In genomic region chr6:125511196-125511595, GRCm38 (mm10) we compare ENCODE assay signal across 32 mouse cellular contexts. TPM values are rescaled to one million over a fixed set of nuclear protein-coding genes. Genes with fewer than 3 reads are reported as not detected.
DNase-seq lines count a peak whose midpoint lies in the region; ATAC-seq lines count a peak whose summit lies in the region.
"Had no signal": no experiment of that assay in that cellular context is flagged by ENCODE, and none has a peak within 500 bp of the region (broad histone marks: within the 10 kb centered on the region; RNA-seq: fewer than 3 reads in every experiment).

No protein-coding gene starts in this region.

- no peak overlapping the region for H3K4me3 ChIP-seq in embryonic facial prominence, embryonic 13.5 days
- H3K4me3 ChIP-seq in embryonic facial prominence, embryonic 10.5 days, result no peak overlapping the region
- H3K4me3 ChIP-seq in embryonic facial prominence, embryonic 14.5 days (ENCODE audit: low read depth, low read length), result no peak overlapping the region
- peak overlapping the region; percentile 84 for H3K4me3 ChIP-seq in megakaryocyte, embryonic 14.5 days (replicated peaks)
- no peak overlapping the region for H3K4me3 ChIP-seq in hindbrain, embryonic 12.5 days
- H3K4me3 ChIP-seq in heart, embryonic 10.5 days, result no peak overlapping the region
- H3K4me3 ChIP-seq: forebrain, embryonic 13.5 days; heart, adult 2 months; intestine, embryonic 15.5 days; limb, embryonic 15.5 days; liver, embryonic 13.5 days; neural tube, embryonic 13.5 days had no signal

- whole genome bisulfite sequencing in embryonic facial prominence, embryonic 13.5 days, result 70% methylated on average over 7 of the region's 7 CpGs
- WGBS in embryonic facial prominence, embryonic 10.5 days, result 83% methylated on average over 7 of the region's 7 CpGs
- 65% methylated on average over 7 of the region's 7 CpGs for WGBS in embryonic facial prominence, embryonic 14.5 days
- WGBS in hindbrain, embryonic 12.5 days, result 83% methylated on average over 7 of the region's 7 CpGs
- 77% methylated on average over 7 of the region's 7 CpGs for WGBS in heart, embryonic 10.5 days

- peaks cover 27% of the 10 kb centered on the region for H3K4me1 ChIP-seq in embryonic facial prominence, embryonic 13.5 days
- H3K4me1 ChIP-seq in embryonic facial prominence, embryonic 10.5 days, result peaks cover 3% of the 10 kb centered on the region; the same call in 1 of the 2 replicates
- peaks cover 10% of the 10 kb centered on the region for H3K4me1 ChIP-seq in embryonic facial prominence, embryonic 14.5 days (ENCODE audit: control insufficient read depth, insufficient read depth, low read length)
- H3K4me1 ChIP-seq in megakaryocyte, embryonic 14.5 days, result peaks cover 92% of the 10 kb centered on the region
- no peaks in the 10 kb centered on the region for H3K4me1 ChIP-seq in hindbrain, embryonic 12.5 days
- H3K4me1 ChIP-seq in heart, embryonic 10.5 days, result peaks cover 18% of the 10 kb centered on the region
- H3K4me1 ChIP-seq: forebrain, embryonic 13.5 days; neural tube, embryonic 13.5 days had no signal

- no peak for ATAC-seq in embryonic facial prominence, embryonic 13.5 days (ENCODE audit: insufficient number of reproducible peaks, insufficient read depth, low FRiP score, low TSS enrichment, low read depth)
- ATAC-seq in embryonic facial prominence, embryonic 14.5 days (ENCODE audit: low read depth), result peak; percentile 41; the same call in 1 of the 2 replicates
- ATAC-seq in hindbrain, embryonic 12.5 days (ENCODE audit: low FRiP score), result no peak
- ATAC-seq: activated CD4-positive, CD25-positive, alpha-beta regulatory T cell, adult 4 months; CD4-positive, CD25-positive, alpha-beta regulatory T cell, adult 4 months; forebrain, embryonic 13.5 days; hindbrain, postnatal 0 days; intestine, embryonic 15.5 days; lung, postnatal 0 days; midbrain, embryonic 16.5 days had no signal

- H3K27me3 ChIP-seq in embryonic facial prominence, embryonic 13.5 days, result no peaks in the 10 kb centered on the region
- H3K27me3 ChIP-seq in embryonic facial prominence, embryonic 10.5 days (replicated peaks; ENCODE audit: low read depth, poor library complexity, severe bottlenecking), result no peaks in the 10 kb centered on the region
- no peaks in the 10 kb centered on the region for H3K27me3 ChIP-seq in embryonic facial prominence, embryonic 14.5 days (replicated peaks; ENCODE audit: control insufficient read depth, insufficient read depth, low read length)
- no peaks in the 10 kb centered on the region for H3K27me3 ChIP-seq in megakaryocyte, embryonic 14.5 days (replicated peaks)
- H3K27me3 ChIP-seq in hindbrain, embryonic 12.5 days, result no peaks in the 10 kb centered on the region; the same call in 1 of the 2 replicates
- no peaks in the 10 kb centered on the region for H3K27me3 ChIP-seq in heart, embryonic 10.5 days (ENCODE audit: insufficient read depth, poor library complexity, severe bottlenecking)
- H3K27me3 ChIP-seq: forebrain, embryonic 13.5 days; intestine, embryonic 15.5 days; limb, embryonic 15.5 days; liver, embryonic 13.5 days; neural tube, embryonic 13.5 days had no signal

- no peak overlapping the region for H3K9ac ChIP-seq in embryonic facial prominence, embryonic 13.5 days
- no peak overlapping the region for H3K9ac ChIP-seq in embryonic facial prominence, embryonic 14.5 days (ENCODE audit: low read depth, low read length)
- no peak overlapping the region for H3K9ac ChIP-seq in hindbrain, embryonic 12.5 days
- H3K9ac ChIP-seq: forebrain, embryonic 13.5 days; intestine, embryonic 15.5 days; limb, embryonic 15.5 days; liver, embryonic 13.5 days; neural tube, embryonic 13.5 days had no signal

- no peaks in the 10 kb centered on the region for H3K36me3 ChIP-seq in embryonic facial prominence, embryonic 13.5 days
- no peaks in the 10 kb centered on the region for H3K36me3 ChIP-seq in embryonic facial prominence, embryonic 10.5 days (replicated peaks)
- no peaks in the 10 kb centered on the region for H3K36me3 ChIP-seq in embryonic facial prominence, embryonic 14.5 days (ENCODE audit: control insufficient read depth, insufficient read depth, low read length)
- peaks cover 9% of the 10 kb centered on the region for H3K36me3 ChIP-seq in megakaryocyte, embryonic 14.5 days (replicated peaks; ENCODE audit: low read length)
- H3K36me3 ChIP-seq in hindbrain, embryonic 12.5 days, result no peaks in the 10 kb centered on the region
- no peaks in the 10 kb centered on the region for H3K36me3 ChIP-seq in heart, embryonic 10.5 days
- H3K36me3 ChIP-seq: intestine, embryonic 15.5 days; limb, embryonic 15.5 days; liver, embryonic 13.5 days; neural tube, embryonic 13.5 days had no signal

- no peak overlapping the region for H3K4me2 ChIP-seq in embryonic facial prominence, embryonic 13.5 days
- no peak overlapping the region for H3K4me2 ChIP-seq in embryonic facial prominence, embryonic 14.5 days (ENCODE audit: low read depth, low read length)
- H3K4me2 ChIP-seq in hindbrain, embryonic 12.5 days (replicated peaks), result no peak overlapping the region
- H3K4me2 ChIP-seq: forebrain, embryonic 13.5 days; intestine, embryonic 15.5 days; limb, embryonic 15.5 days; liver, embryonic 13.5 days; midbrain, embryonic 11.5 days; neural tube, embryonic 13.5 days had no signal

- no peaks in the 10 kb centered on the region for H3K9me3 ChIP-seq in embryonic facial prominence, embryonic 13.5 days
- no peaks in the 10 kb centered on the region for H3K9me3 ChIP-seq in embryonic facial prominence, embryonic 10.5 days
- H3K9me3 ChIP-seq in embryonic facial prominence, embryonic 14.5 days (ENCODE audit: control insufficient read depth, low read length), result no peaks in the 10 kb centered on the region
- H3K9me3 ChIP-seq in megakaryocyte, embryonic 14.5 days, result no peaks in the 10 kb centered on the region
- no peaks in the 10 kb centered on the region for H3K9me3 ChIP-seq in hindbrain, embryonic 12.5 days (replicated peaks)
- H3K9me3 ChIP-seq in heart, embryonic 10.5 days, result no peaks in the 10 kb centered on the region
- H3K9me3 ChIP-seq: forebrain, embryonic 13.5 days; intestine, embryonic 15.5 days; limb, embryonic 15.5 days; liver, embryonic 13.5 days; neural tube, embryonic 13.5 days had no signal

- no peak for DNase-seq in embryonic facial prominence, embryonic 10.5 days (ENCODE audit: low spot score)
- peak; percentile 66 for DNase-seq in 416B (ENCODE audit: low read depth)
- peak; percentile 67 for DNase-seq in embryonic facial prominence, embryonic 14.5 days (ENCODE audit: low spot score)
- DNase-seq in thymus, postnatal 10 days (ENCODE audit: low spot score in 2 of 2), result no peak
- no peak for DNase-seq in heart, embryonic 10.5 days (ENCODE audit: low spot score)
- DNase-seq: adrenal gland, adult 2 months; adrenal gland, postnatal 36 days; cerebellum, adult 9-10 months; cerebellum, postnatal 36 days; embryo, embryonic 11 days; gastrocnemius, postnatal 25 days; heart, adult 2 months; heart, postnatal 14 days; kidney, adult 2 months; kidney, postnatal 14 days; liver, embryonic 13.5 days; lung, adult 18-20 months; lung, postnatal 4 days; right cerebral cortex, postnatal 4 days had no signal

- H3K27ac ChIP-seq in embryonic facial prominence, embryonic 13.5 days, result peak overlapping the region; percentile 51; the same call in 1 of the 2 replicates
- H3K27ac ChIP-seq in embryonic facial prominence, embryonic 10.5 days (replicated peaks), result no peak overlapping the region
- H3K27ac ChIP-seq in embryonic facial prominence, embryonic 14.5 days (replicated peaks; ENCODE audit: low read depth, low read length), result no peak overlapping the region
- no peak overlapping the region for H3K27ac ChIP-seq in hindbrain, embryonic 12.5 days
- H3K27ac ChIP-seq in heart, embryonic 10.5 days, result no peak overlapping the region
- H3K27ac ChIP-seq: forebrain, embryonic 13.5 days; heart, adult 2 months; hindbrain, postnatal 0 days; intestine, embryonic 15.5 days; liver, embryonic 13.5 days; neural tube, embryonic 13.5 days had no signal

RNA-seq across cellular contexts. Expression of gene Cd9, which starts 16.6 kb away (rescaled TPM):
- 160 and 189 TPM in 2 replicates for polyA plus RNA-seq in embryonic facial prominence, embryonic 13.5 days (2015; fragmentation: Nextera tagmentation; extraction: Ambion mirVana)
- polyA plus RNA-seq in embryonic facial prominence, embryonic 10.5 days (2016; fragmentation: Nextera tagmentation; extraction: Ambion mirVana), result 33.0 and 36.2 TPM in 2 replicates
- 241 and 245 TPM in 2 replicates for polyA plus RNA-seq in embryonic facial prominence, embryonic 14.5 days (2014; fragmentation: Nextera tagmentation; extraction: Ambion mirVana)
- polyA plus RNA-seq in megakaryocyte, embryonic 14.5 days (2012; ENCODE audit: insufficient read depth, low replicate concordance), result 24.2 and 52.6 TPM in 2 replicates
- 49.2 and 54.1 TPM in 2 replicates for polyA plus RNA-seq in hindbrain, embryonic 12.5 days (2016; fragmentation: Nextera tagmentation; extraction: Ambion mirVana)
- polyA plus RNA-seq in heart, embryonic 10.5 days (2016; fragmentation: Nextera tagmentation; extraction: Ambion mirVana), result 70.2 and 73.2 TPM in 2 replicates

RNA-seq across cellular contexts. Expression of gene Vwf, which starts 35.4 kb away (rescaled TPM):
- polyA plus RNA-seq in embryonic facial prominence, embryonic 13.5 days (2015; fragmentation: Nextera tagmentation; extraction: Ambion mirVana), result 5.0 and 5.4 TPM in 2 replicates
- polyA plus RNA-seq in embryonic facial prominence, embryonic 10.5 days (2016; fragmentation: Nextera tagmentation; extraction: Ambion mirVana), result 5.5 and 8.6 TPM in 2 replicates
- polyA plus RNA-seq in embryonic facial prominence, embryonic 14.5 days (2014; fragmentation: Nextera tagmentation; extraction: Ambion mirVana), result 13.4 and 16.0 TPM in 2 replicates
- polyA plus RNA-seq in megakaryocyte, embryonic 14.5 days (2012; ENCODE audit: insufficient read depth, low replicate concordance), result 331 and 373 TPM in 2 replicates
- 11.3 and 11.5 TPM in 2 replicates for polyA plus RNA-seq in hindbrain, embryonic 12.5 days (2016; fragmentation: Nextera tagmentation; extraction: Ambion mirVana)
- 22.1 and 26.0 TPM in 2 replicates for polyA plus RNA-seq in heart, embryonic 10.5 days (2016; fragmentation: Nextera tagmentation; extraction: Ambion mirVana)
- polyA plus RNA-seq: CD4-positive, CD25-positive, alpha-beta regulatory T cell, adult 4 months had no signal

Comparison
In these comparisons a context has a peak if more than half of its experiments do, and no peak if none do; other contexts are left out.
1. DNase-seq: peak in 416B (single experiment) and embryonic facial prominence, embryonic 14.5 days (single experiment); none in embryonic facial prominence, embryonic 10.5 days (single experiment), thymus, postnatal 10 days (0 of 2) and heart, embryonic 10.5 days (single experiment).
2. RNA of gene Vwf, which starts 35.4 kb away (polyA plus RNA-seq): 331 to 373 TPM in megakaryocyte, embryonic 14.5 days; 22.1 to 26.0 TPM in heart, embryonic 10.5 days, 13.4 to 16.0 TPM in embryonic facial prominence, embryonic 14.5 days, 11.3 to 11.5 TPM in hindbrain, embryonic 12.5 days, 5.5 to 8.6 TPM in embryonic facial prominence, embryonic 10.5 days and 5.0 to 5.4 TPM in embryonic facial prominence, embryonic 13.5 days; every median in the first group is over 10 times any median in the second.